Mouse (Mus musculus): ENCODE measurements around the gene Gm29427.

DNA sequence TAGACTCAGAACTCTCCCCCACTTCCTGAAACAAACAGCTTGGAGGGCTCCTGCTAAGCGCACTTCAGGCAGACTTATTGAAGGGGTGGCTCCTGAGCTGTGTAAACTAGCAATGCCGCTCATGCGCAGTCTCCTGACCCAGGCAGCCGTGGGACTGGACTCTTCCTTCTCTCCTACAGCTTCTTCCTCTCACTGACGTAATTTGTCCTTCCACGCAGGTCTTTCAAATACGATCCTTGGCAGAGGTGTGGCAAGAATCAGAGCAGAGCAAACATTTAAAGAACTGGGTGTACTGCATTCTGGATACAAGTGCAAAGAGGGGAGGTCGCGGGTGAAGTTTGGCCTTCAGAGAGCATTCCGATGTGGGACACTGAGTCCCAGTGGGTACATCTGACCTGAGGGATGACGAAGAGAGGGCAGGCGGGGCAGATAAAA is 48.4 kb upstream of the Gm29427 start:
- TF ChIP-seq CTCF (IDR thresholded peaks at IDR 0.05; ENCODE audit: low read depth, low read length) (no peak), POLR2A (IDR thresholded peaks at IDR 0.05; ENCODE audit: borderline replicate concordance, low read depth, low read length) (no peak)

All from bone marrow macrophage, adult 2 months (primary cell).